Mouse (Mus musculus) testis, adult 2 months (tissue): Measurements from ENCODE around the gene Cadm2.

ENCODE experiments used
- CTCF ChIP-seq: fragments of 200-500 bp; IDR thresholded peaks from 2 replicates; pipeline ENCODE4 v1.5.1; 2012; ENCODE audit warnings: low read depth, mild to moderate bottlenecking, inconsistent platforms, low read length, moderate library complexity; ENCODE audit not compliant: control insufficient read depth, insufficient read depth, insufficient replicate concordance
- POLR2A ChIP-seq: fragments of 200-500 bp; IDR thresholded peaks from 2 replicates; pipeline ENCODE4 v1.6.1; 2012; ENCODE audit warnings: low read depth, mild to moderate bottlenecking, inconsistent platforms, low read length, moderate library complexity; ENCODE audit not compliant: control insufficient read depth

GRCm38 (mm10) chr16:66748533-66748932 lies 872.2 kb downstream of the Cadm2 start:
- no peak for TF ChIP-seq POLR2A
- no peak for TF ChIP-seq CTCF
